Mouse (Mus musculus) liver, embryonic 13.5 days (tissue): ENCODE results near the gene Rtn4r. TPM values are rescaled to one million over a fixed set of nuclear protein-coding genes. Genes with fewer than 3 reads are reported as not detected.

Experiments used
- ATAC-seq: fragments of 200-750 bp; cut with Nextera tagmentation; 2 replicates; pipeline ENCODE4 v1.8.0; 2017; ENCODE audit warnings: low read depth, mild to moderate bottlenecking, moderate number of reproducible peaks, moderate library complexity
- DNase-seq: peaks from one replicate; pipeline ENCODE4 v3.0.0; 2022
- H3K27ac ChIP-seq: fragments of 300-500 bp; sonication (generic); 2 replicates; pipeline ENCODE4 v1.5.1; 2015; ENCODE audit warnings: moderate library complexity, mild to moderate bottlenecking, inconsistent platforms
- H3K27me3 ChIP-seq: fragments of 300-500 bp; sonication (generic); 2 replicates; pipeline ENCODE4 v1.6.1; 2015; ENCODE audit warnings: mild to moderate bottlenecking, inconsistent platforms
- H3K36me3 ChIP-seq: fragments of 300-500 bp; sonication (generic); 2 replicates; pipeline ENCODE4 v1.6.1; 2015; ENCODE audit warnings: mild to moderate bottlenecking, inconsistent platforms
- H3K4me1 ChIP-seq: fragments of 300-500 bp; sonication (generic); replicated peaks from 2 replicates; pipeline ENCODE4 v1.6.1; 2015; ENCODE audit warnings: inconsistent platforms
- H3K4me2 ChIP-seq: fragments of 300-500 bp; sonication (generic); 2 replicates; pipeline ENCODE4 v1.6.1; 2015; ENCODE audit warnings: inconsistent platforms, mild to moderate bottlenecking, moderate library complexity
- H3K4me3 ChIP-seq: fragments of 300-500 bp; sonication (generic); replicated peaks from 2 replicates; pipeline ENCODE4 v1.5.1; 2015; ENCODE audit warnings: mild to moderate bottlenecking, inconsistent platforms
- H3K9ac ChIP-seq: fragments of 300-500 bp; sonication (generic); 2 replicates; pipeline ENCODE4 v1.6.1; 2015; ENCODE audit warnings: mild to moderate bottlenecking, inconsistent platforms
- H3K9me3 ChIP-seq: fragments of 300-500 bp; sonication (generic); replicated peaks from 2 replicates; pipeline ENCODE4 v1.6.1; 2016; ENCODE audit warnings: inconsistent platforms
- WGBS: fragments of 180-500 bp; shearing (Covaris S2); methylation state at CpG from one replicate; pipeline ENCODE4 v1.1.7; 2015; ENCODE audit not compliant: insufficient replicate concordance; 5-methylcytosine and 5-hydroxymethylcytosine counted together
- polyA plus RNA-seq: library from polyadenylated mRNA; unstranded; fragments of >200 nt; fragmentation: Nextera tagmentation; extraction: Ambion mirVana; gene quantifications from 2 replicates; pipeline ENCODE4 v1.2.1, GENCODE M21; 2015

The Rtn4r gene
- polyA plus RNA-seq, 1 experiment from 2014 or later: 0.33 TPM

DNA sequence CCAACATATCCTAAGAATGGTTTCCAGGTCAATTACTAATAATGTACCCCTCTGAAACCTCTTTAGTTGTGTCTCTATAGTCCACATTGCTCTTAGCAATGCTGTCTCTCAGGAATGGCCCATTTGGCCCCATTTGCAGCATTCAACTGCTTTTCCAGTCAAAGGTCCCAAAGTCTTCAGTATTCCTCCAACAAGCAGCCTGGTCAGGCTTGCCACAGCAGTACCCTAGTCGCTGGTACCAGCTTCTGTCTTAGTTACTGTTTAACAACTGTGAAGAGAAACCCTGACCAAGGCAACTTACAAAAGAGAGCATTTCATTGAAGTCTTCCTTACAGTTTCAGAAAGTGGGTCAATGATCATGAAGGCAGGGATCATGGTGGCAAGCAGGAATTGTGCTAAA lies 24.1 kb upstream of the Rtn4r start:
- 54% methylated on average over 1 of the region's 1 CpGs for WGBS
- no peaks in the 10 kb centered on the region for H3K9me3 ChIP-seq
- H3K9ac ChIP-seq: no peak overlapping the region
- no peaks in the 10 kb centered on the region for H3K4me1 ChIP-seq
- no peak overlapping the region for H3K4me3 ChIP-seq
- no peaks in the 10 kb centered on the region for H3K36me3 ChIP-seq
- ATAC-seq (no peak), DNase-seq (no peak)
- H3K27me3 ChIP-seq: no peaks in the 10 kb centered on the region
- H3K4me2 ChIP-seq: no peak overlapping the region
- H3K27ac ChIP-seq: no peak overlapping the region

DNA sequence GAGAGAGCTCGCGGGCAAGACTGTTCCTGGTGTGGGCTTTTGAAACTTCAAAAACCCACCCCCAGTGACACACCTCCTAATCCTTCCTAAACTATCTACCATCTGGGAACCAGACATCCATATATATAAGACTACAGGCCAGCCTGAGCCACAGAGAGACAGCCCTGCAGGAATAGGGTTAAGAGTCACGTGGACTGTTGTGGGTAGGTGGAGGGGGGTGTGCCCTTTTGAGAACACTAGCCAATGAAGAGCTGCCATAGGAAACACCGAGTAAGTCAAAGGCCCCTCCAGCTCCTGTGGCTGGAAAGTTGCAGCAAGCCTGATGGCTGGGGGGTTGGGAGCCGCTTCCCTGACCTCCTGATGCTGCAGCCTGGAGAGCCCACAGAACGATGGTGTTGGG lies 23.6 kb upstream of the Rtn4r start:
- no peaks in the 10 kb centered on the region for H3K4me1 ChIP-seq
- H3K4me3 ChIP-seq: no peak overlapping the region
- no peak overlapping the region for H3K4me2 ChIP-seq
- H3K27me3 ChIP-seq: no peaks in the 10 kb centered on the region
- DNase-seq (no peak), ATAC-seq (no peak)
- H3K36me3 ChIP-seq: no peaks in the 10 kb centered on the region
- no peak overlapping the region for H3K27ac ChIP-seq
- no peaks in the 10 kb centered on the region for H3K9me3 ChIP-seq
- 39% methylated on average over 6 of the region's 6 CpGs for WGBS
- H3K9ac ChIP-seq: no peak overlapping the region

DNA sequence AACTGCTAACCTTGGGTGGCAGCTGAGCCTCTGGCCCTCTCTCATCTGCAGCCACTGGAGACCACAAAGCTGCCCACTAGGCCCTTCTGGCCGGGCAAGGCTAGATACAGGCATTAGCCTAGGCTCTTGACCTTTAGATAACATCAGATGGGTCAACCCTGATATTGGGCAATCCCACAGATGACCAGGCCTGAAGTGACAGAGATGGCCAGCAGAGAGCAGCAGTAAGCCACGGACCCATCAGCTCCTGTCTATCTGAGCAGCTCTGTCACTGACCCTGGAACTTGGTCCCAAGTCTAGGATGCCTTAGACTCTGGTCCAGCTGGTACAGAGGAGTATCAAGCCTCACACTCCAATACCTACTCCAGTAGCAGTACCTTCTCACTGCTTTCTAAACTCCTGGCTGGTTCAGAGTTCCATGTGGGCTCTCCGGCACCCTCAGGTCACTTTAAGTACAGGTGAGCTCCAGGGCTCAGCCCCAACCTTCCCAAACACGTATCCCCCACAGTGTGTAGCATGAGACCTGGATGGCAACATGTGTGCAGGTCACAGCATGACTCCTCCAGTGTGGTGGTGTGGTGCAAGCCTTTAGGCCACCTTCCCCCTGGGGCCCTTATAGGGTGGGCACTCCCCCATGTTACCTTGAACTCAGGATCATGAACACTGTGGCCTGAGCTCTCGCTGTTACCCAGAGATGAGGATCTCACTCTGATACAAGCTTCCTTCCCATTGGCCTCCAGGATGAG lies 19.0 kb upstream of the Rtn4r start:
- peak; percentile 67 for ATAC-seq

DNA sequence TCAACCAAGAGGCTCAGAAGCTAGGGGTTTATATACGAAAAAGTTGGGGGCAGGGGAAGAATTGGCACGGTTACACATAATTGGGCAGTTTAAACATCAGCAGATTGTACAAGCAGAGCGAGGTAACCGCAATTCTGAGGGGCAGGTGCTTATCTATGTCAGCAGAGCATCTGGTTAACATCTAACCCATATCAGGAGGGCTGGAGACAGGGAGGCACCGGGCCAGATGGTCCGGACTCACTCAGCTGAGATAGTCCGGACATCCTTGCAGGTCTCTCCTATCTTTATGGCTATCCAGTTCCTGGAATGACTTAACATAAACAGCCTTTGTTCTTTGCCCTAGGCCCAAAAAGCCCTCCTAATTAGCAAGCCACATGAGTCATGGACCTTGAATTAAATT lies 16.4 kb upstream of the Rtn4r start:
- H3K9me3 ChIP-seq: peaks cover 4% of the 10 kb centered on the region; the same call in 1 of the 2 replicates
- ATAC-seq (no peak), DNase-seq (no peak)
- no peaks in the 10 kb centered on the region for H3K27me3 ChIP-seq
- H3K4me1 ChIP-seq: no peaks in the 10 kb centered on the region
- H3K9ac ChIP-seq: no peak overlapping the region
- no peak overlapping the region for H3K27ac ChIP-seq
- H3K4me3 ChIP-seq: no peak overlapping the region
- no peaks in the 10 kb centered on the region for H3K36me3 ChIP-seq
- WGBS: 54% methylated on average over 7 of the region's 7 CpGs
- no peak overlapping the region for H3K4me2 ChIP-seq

More for the DNA sequence above, 19.0 kb upstream of the Rtn4r start:
- DNase-seq: no peak
- H3K4me1 ChIP-seq: no peaks in the 10 kb centered on the region
- H3K4me2 ChIP-seq: no peak overlapping the region
- H3K4me3 ChIP-seq: no peak overlapping the region
- WGBS: 37% methylated on average over 5 of the region's 5 CpGs
- no peaks in the 10 kb centered on the region for H3K36me3 ChIP-seq
- H3K27ac ChIP-seq: no peak overlapping the region
- H3K9ac ChIP-seq: no peak overlapping the region
- peaks cover 4% of the 10 kb centered on the region; the same call in 1 of the 2 replicates for H3K9me3 ChIP-seq
- no peaks in the 10 kb centered on the region for H3K27me3 ChIP-seq

DNA sequence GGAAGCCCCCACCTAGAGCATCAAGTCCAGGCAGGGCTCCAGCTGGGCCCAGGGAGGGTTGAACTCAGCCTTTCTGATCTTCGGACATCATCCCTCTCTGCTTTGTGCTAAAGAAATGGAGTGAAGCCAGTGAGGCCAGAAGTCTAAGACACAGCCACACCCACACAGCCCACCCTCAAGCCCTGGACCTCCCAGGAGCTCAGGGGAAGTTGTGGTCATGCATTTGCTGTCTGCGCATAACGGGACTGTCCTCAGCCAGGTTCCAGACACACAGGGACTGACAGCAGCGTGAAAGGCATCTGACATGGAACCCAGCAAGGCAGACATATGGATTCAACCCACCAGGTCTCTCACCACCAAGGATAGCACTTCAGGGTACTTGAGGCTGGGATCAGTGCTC lies 11.0 kb upstream of the Rtn4r start:
- Histone ChIP-seq H3K36me3 (no peaks in the 10 kb centered on the region), H3K9me3 (no peaks in the 10 kb centered on the region), H3K4me1 (no peaks in the 10 kb centered on the region), H3K9ac (no peak overlapping the region), H3K27ac (no peak overlapping the region), H3K4me3 (no peak overlapping the region), H3K27me3 (no peaks in the 10 kb centered on the region), H3K4me2 (no peak overlapping the region)
- DNase-seq (no peak), ATAC-seq (no peak)
- WGBS: 27% methylated on average over 4 of the region's 4 CpGs

DNA sequence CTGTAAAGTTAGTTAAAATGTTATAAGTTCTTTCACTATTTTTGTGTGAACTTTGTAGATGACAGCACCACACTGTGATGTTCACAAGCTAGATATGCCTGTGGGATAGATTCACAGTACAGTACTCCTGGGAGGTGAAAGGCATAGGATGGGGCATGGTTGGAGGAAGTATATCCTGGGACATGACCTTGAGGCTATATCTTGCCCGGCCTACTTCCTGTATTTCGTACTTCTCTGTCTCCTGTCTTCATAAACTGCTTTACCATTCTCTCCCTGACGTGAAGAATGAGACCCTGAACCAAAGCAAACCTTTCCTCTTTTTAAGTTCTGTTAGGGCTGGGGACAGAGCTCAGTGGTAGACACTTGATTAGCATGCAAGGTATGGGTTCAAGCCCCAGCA lies 9.2 kb upstream of the Rtn4r start:
- WGBS: 17% methylated on average over 3 of the region's 3 CpGs
- no peaks in the 10 kb centered on the region for H3K36me3 ChIP-seq
- H3K27me3 ChIP-seq: no peaks in the 10 kb centered on the region
- no peak overlapping the region for H3K4me3 ChIP-seq
- no peak overlapping the region for H3K9ac ChIP-seq
- H3K4me1 ChIP-seq: no peaks in the 10 kb centered on the region
- DNase-seq (no peak), ATAC-seq (no peak)
- H3K4me2 ChIP-seq: no peak overlapping the region
- H3K9me3 ChIP-seq: no peaks in the 10 kb centered on the region
- no peak overlapping the region for H3K27ac ChIP-seq

DNA sequence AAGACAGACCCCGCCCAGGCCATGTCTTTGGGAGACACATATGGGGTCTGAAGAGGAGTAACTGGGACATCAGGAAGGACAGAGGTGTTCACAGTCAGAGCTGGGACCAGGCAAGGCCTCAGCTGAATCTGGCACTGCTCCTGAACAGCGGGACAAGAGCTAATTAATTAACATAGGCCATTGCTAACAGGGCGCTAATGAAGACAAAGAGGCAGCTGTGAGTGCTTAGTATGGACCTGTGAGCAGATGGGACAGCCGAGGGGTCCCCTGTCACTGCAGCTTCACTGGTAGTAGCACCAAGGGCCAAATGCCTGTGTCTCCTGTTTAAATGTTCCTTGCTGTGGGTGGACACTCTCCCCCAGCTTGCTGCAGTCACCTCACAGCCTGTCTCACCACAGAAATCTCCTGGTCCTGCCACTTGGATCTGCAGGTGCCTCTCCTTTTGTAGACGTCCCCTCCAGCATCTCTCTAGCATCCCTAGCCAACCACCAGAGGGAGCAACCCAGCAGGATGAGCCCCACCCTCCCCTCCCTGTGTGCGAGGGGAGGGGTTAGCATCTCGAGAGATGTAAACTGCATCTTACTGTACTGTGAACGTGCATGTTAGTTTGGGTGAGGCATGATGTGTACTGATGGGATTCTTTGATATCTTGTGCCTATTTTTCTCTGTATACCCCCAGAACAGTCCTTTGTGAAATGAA lies 8.3 kb upstream of the Rtn4r start:
- Histone ChIP-seq H3K9me3 (no peaks in the 10 kb centered on the region), H3K36me3 (no peaks in the 10 kb centered on the region), H3K4me3 (no peak overlapping the region), H3K9ac (no peak overlapping the region), H3K4me2 (no peak overlapping the region), H3K27me3 (peaks cover 2% of the 10 kb centered on the region; the same call in 1 of the 2 replicates), H3K27ac (no peak overlapping the region), H3K4me1 (no peaks in the 10 kb centered on the region)
- 28% methylated on average over 8 of the region's 8 CpGs for WGBS
- DNase-seq: no peak
- ATAC-seq: peak; percentile 37; the same call in 1 of the 2 replicates

DNA sequence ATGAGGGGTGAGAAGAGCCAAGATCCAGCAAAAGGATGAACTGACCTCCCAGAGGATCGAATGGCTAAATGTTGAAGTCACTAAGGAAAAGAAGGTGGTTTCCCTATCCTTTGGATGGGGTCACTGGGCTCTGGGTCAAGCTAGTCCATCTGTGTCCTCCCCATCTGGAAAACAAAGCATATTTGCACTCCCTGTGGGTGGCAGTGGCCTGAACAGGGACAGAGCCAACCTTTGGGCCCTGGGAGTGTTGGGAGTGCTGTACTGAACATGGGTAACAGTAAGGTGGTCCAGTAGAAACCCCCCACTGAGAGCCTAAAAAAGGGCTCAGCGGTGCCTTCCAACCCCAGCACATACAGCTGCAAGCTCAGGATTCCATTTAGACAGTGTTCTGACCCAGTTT lies 4.7 kb upstream of the Rtn4r start:
- Histone ChIP-seq H3K9ac (no peak overlapping the region), H3K9me3 (no peaks in the 10 kb centered on the region), H3K27ac (no peak overlapping the region), H3K36me3 (no peaks in the 10 kb centered on the region), H3K27me3 (peaks cover 37% of the 10 kb centered on the region), H3K4me3 (no peak overlapping the region), H3K4me2 (no peak overlapping the region), H3K4me1 (peaks cover 11% of the 10 kb centered on the region)
- DNase-seq (no peak), ATAC-seq (no peak)
- 43% methylated on average over 2 of the region's 2 CpGs for WGBS

DNA sequence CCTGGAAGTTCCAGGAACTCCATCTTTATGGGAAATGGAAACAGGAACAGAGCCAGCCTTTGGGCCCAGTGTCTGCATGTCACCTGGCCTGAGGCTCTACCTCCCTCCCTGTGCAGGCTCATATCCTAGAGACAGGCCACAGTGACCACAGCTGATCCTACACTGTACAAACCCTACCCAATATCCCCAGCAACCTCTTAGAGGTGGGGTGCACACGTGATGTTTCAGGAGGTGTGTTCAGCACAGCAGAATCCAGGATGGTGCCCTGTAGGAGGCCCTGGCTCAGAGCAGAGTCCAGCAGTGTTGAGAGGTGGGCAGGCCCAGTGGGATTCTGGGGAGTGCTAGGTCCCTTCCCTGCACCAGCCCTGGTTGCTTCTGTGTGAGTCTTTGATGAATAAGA lies 4.0 kb upstream of the Rtn4r start:
- no peak for DNase-seq
- no peak overlapping the region for H3K27ac ChIP-seq
- H3K36me3 ChIP-seq: no peaks in the 10 kb centered on the region
- no peaks in the 10 kb centered on the region for H3K9me3 ChIP-seq
- H3K4me2 ChIP-seq: no peak overlapping the region
- H3K4me1 ChIP-seq: peaks cover 15% of the 10 kb centered on the region
- 50% methylated on average over 1 of the region's 1 CpGs for WGBS
- ATAC-seq: no peak
- H3K4me3 ChIP-seq: no peak overlapping the region
- H3K9ac ChIP-seq: no peak overlapping the region
- H3K27me3 ChIP-seq: peaks cover 44% of the 10 kb centered on the region

DNA sequence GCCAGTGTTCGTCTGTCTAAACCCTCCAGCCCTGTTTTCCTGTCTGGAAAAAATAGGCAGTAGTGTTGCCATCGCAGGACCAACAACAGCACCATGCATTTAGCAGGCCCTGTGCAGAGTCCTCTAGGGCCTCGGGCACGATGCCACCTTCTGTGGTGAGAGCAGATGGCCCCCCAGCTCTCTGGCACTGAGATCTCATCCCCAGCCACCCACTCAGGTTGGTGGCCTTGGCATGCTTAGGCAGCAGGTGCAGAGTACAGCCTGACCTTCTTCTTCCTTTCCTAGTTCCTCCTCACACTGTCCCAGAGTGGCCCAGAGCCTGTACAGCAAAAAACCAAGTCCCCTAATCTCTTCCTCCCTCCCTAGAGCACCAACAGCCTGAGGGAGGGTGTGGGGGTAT lies 3.4 kb upstream of the Rtn4r start:
- no peak for ATAC-seq
- 60% methylated on average over 4 of the region's 4 CpGs for WGBS
- peaks cover 50% of the 10 kb centered on the region for H3K27me3 ChIP-seq

DNA sequence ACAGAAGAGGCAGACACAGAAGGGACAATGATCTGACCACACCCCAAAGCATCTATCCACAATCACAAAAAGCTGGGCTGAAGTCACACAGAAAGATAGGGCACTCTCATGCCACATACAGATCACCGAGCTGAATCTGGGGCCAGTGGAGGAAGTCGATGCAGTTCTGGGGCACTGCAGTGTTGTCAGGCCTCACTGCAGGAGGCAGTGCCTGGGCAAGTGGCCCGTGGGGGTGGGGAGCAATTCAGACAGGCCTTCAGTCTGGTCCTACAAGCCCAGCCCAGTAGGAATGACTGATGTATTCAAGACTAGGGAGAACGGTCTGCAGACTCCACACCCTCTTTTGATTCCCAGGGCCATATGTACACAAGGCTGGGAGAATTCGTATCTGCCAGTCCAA lies 2.8 kb upstream of the Rtn4r start:
- Histone ChIP-seq H3K27ac (no peak overlapping the region), H3K4me2 (no peak overlapping the region), H3K27me3 (peaks cover 56% of the 10 kb centered on the region), H3K4me1 (peaks cover 15% of the 10 kb centered on the region), H3K4me3 (no peak overlapping the region), H3K9me3 (no peaks in the 10 kb centered on the region), H3K36me3 (no peaks in the 10 kb centered on the region), H3K9ac (no peak overlapping the region)
- 17% methylated on average over 5 of the region's 5 CpGs for WGBS
- DNase-seq (no peak), ATAC-seq (no peak)

More for the DNA sequence above, 3.4 kb upstream of the Rtn4r start:
- Histone ChIP-seq H3K27ac (no peak overlapping the region), H3K4me3 (no peak overlapping the region), H3K9ac (no peak overlapping the region), H3K36me3 (no peaks in the 10 kb centered on the region), H3K4me1 (peaks cover 15% of the 10 kb centered on the region), H3K4me2 (no peak overlapping the region), H3K9me3 (no peaks in the 10 kb centered on the region)
- DNase-seq: no peak

DNA sequence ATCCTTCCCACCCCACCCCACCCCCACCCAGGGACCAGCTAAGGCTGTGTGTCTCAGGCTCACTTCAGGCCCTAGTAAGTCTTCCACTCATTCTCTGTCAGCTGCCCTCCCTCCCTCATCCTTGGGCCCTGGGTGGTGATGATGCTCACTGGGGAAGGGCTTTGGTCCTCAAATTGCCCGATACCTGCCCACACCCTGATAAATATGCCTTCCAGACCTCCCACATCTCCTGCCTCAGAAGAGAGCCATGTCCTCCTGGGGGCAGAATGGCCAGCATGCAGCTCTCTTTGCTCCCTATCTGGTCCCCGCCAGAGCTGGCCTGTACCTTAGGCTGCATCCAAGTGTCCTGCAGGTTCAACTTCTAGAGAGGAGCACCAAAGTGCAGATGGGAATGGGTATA lies 2.3 kb upstream of the Rtn4r start:
- peaks cover 59% of the 10 kb centered on the region for H3K27me3 ChIP-seq

More for the DNA sequence above, 2.3 kb upstream of the Rtn4r start:
- H3K9me3 ChIP-seq: no peaks in the 10 kb centered on the region
- DNase-seq (no peak), ATAC-seq (no peak)
- H3K4me1 ChIP-seq: peaks cover 15% of the 10 kb centered on the region
- no peak overlapping the region for H3K27ac ChIP-seq
- no peaks in the 10 kb centered on the region for H3K36me3 ChIP-seq
- WGBS: 58% methylated on average over 2 of the region's 2 CpGs
- no peak overlapping the region for H3K9ac ChIP-seq
- no peak overlapping the region for H3K4me3 ChIP-seq
- no peak overlapping the region for H3K4me2 ChIP-seq
